Mouse (Mus musculus) left cerebral cortex, adult 9 months (tissue): Measurements from ENCODE around the gene Rab2b.
A peak's percentile ranks its signal among the peaks of the same experiment; 100 is the strongest.

Experiments used
- DNase-seq, 2 experiments: peaks; one replicate each; pipeline ENCODE4 v3.0.0; 2022; ENCODE audit warnings: low spot score in 2 of 2

The Rab2b gene

DNA sequence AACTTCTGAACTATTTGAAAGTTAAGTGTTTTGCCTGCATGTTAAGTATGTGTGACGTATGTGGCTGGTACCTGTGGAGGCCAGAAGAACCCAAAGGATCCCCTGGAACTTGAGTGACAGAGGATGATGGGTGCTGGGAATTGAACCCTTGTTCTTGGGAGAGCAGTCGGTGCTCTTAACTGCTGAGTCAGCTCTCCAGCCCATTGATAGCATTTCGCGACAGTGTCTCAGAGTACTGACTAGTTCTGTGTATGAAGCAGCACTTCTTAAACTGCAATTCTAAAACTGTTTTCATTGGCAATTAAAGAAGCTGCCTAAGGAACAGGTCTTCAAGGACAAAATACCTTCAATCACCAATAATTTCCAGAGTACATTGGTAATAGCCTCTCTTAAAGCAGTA, 2.1 kb downstream of the Rab2b start:
- no peak for DNase-seq

DNA sequence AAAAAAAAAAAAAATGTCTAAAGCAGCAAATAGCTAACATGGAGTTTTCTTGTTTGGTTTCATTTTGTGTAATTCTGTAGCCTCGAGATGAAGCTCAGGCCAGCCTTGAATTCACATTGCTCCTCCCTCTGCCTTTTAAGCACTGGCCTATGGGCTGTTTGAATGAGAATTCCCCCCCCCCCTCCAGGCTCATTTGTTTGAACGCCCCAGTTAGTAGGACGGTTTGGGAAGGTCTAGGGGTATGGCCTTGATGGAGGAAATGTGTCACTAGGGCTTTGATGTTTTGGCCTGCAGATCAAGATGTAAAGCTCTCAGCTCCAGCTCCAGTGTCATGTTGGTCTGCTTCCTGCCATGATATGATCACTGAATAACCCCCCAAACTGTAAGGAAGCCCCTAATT, 6.6 kb downstream of the Rab2b start:
- no peak for DNase-seq

DNA sequence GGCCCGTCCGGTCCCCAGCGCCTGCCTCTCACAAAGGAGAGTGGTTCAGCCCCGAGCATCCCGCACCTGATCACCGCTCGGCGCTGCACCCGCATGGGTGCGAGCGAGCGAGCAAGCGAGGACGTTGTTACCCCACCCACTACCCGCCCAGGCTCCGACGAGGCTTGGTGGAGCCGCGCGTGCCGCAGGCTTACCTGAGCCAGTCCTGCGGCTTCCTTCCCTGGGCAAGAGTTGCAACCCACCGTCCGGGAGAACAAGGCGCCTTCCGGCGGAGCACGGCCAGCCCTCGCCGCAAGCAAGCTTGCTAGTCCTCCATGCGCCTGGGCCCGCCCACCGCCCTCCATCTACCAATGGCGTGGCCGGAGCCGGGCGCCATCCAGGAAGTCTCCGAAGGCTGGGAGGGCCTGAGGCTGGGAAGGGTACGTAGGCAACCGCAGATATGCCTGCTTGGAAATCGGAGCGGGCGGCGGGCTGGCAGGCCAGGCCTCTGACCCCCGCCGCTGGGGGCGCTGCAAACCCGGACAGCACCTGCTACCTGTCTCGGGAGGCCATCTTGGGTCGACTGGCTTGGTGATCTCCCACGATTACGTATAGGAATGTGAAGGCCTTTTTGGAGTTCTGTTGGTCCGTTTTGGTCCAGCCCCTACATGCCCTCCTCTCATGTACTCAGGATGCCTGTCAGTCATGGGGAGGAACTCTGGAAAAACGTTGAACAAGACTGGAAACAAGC, 21.7 kb downstream of the Rab2b start, which contains the start of gene Chd8:
Chd8 (minus strand) TSS at position 297 of the 730 bp plus-strand sequence.
- peak; percentile 97 to 98 for DNase-seq

DNA sequence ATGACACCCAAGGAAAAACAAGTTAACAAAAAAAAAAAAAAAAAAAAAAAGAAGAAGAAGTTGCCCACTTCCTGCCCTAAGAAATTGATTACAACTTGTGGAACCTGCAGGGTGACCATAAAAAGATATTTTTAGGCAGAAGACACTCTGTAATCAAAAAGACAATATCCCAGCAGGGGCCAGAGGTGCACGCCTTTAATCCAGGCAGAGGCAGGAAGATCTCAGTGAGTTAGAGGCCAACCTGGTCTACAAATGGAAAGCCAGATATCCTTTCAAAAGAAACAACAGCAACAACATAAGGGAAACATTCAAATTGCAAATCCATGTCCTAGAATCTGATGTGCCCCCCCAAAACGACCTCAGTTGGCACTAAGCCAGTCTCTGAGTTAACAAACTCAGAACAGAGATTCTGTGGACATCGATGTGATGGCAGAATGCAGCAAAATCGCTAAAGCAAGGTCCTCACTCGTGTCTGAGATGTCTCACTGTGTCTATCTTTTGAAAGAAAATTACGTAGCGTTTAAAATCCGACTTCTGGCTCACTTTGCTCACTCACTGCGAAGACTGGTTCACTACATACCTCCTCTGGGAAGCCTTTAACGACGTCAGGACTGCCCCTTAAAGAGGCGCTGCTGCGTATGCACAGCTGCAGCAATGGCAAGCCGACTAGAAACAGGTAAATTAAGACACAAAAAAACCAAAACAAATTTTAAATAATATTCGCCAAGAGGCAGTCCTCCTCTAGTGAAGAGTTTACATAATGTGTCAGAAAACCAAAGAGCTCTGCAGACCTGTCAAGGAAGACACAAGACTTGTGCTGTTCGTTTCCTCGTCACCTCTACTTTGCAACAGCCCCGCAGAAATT, 22.8 kb downstream of the Rab2b start:
- DNase-seq, result peak in 1 of 2 experiments; percentile 34

DNA sequence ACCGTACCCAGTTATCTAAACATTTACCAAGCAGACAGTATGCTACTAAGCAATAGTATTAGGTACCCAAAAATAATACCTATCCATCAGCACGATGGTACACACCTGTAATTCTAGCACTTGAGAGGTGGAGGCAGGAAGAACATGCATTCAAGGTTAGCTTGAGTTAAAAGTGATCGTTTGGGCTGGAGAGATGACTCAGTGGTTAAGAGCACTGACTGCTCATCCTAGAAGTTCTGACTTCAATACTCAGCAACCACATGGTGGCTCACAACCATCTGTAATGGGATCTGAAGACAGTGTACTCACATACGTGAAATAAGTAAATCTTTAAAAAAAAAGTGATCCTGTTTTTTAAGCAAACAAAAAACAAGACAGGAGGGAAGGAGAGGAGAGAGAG, 33.2 kb downstream of the Rab2b start:
- no peak for DNase-seq

DNA sequence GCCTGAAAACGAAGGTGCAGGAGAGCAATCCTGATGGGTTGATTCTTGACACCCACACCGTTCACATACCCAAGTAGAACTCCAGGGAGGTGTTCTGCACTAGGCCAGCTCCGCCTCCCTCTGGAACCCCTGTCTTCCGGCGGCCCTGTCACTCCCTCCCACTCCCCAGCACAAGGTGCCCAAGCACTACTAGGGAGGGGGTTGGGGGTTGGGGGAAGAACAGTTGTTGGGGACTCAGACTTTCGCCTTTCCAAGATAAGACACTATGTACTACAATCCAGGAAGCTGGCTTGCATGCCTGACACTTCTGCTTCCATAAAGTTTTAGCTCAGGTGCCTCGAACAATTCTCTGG, 34.7 kb downstream of the Rab2b start:
- no peak for DNase-seq

DNA sequence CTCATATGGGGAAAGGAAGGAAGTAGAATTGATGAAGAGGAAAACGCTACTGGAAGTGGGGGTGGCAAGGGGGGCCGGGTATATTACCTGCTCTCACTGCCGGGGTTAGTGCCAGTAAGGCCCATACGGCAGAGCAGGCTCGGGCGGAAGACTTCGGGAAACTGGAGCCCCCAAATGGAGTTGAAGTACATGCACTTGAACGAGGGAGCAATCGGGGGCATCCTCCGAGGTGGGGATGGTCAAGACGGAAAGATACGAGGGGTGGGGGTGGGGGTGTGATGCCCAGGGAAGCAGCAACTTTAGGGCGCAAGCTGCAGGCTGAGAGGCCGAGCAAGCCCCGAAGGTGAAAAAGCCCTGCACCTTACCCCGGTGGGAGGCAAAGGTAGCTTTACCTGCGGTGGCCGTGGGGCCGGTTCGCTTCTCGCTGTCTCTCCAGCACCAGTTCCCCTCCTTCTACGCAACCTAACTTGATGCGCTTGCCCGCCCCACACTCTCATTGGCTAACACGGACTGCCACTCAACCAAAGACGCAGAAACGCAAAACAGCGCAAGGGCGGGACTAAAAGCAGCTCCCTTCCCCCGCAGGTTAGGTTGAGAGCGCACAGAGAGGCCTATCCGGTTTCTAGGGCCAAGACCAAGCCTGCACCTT, 35.2 kb downstream of the Rab2b start:
- DNase-seq, result peak; percentile 94 to 100

DNA sequence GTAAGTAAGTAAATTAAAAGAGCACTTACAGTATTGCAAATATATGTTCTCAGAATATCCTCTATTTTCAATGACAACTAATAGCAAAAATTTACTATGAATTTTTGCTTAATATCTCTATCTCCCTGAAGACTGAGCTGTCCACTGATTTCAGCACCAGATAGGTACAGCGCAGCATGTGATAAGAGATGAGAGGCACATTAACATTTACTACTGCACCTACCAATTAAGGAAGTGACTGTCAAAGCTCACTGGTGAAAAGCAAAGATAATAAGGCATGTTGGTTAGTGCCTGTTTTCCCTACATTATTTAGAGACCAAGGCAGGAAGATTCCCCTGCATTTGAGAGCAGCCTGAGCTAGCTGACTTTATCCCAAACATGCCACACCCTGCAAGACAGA, 43.1 kb downstream of the Rab2b start:
- no peak for DNase-seq

DNA sequence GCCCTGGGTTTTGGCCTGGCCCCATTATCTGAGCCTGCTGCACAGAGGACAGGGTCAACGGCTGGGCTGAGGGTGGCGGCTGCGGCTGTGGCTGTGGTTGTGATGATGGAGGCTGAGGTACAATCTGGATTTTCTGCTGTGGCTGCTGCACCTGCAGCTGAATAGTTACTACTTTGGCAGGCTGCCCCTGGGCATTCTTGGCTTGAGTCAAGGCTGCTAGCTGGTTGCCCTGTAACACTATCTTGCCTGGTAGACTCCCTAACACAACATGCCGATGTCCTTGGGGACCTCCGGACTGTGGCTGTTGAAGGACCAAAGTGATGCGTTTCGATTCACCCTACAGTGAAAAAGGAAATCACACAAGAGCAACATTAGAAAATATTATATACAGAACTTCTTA, 44.2 kb downstream of the Rab2b start:
- DNase-seq, result no peak

DNA sequence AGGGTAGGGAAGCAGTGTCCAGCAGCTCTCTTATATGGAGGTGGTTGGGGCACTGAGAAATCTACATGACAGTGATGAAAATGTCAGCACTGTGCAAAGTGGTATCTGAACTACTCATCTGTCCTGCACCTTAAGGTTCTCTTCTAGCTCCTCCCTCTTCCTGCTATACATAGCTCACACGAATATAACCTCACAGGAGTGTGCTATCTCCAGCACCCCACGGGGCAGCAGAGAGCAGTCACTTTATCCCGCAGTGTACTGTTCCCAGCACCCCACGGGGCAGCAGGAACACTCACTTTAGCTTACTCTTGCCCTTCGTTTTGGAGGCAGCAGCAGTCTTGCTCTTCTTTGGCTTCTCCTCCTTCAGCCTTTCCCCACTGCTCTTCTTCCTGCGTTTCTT, 47.1 kb downstream of the Rab2b start:
- no peak for DNase-seq

DNA sequence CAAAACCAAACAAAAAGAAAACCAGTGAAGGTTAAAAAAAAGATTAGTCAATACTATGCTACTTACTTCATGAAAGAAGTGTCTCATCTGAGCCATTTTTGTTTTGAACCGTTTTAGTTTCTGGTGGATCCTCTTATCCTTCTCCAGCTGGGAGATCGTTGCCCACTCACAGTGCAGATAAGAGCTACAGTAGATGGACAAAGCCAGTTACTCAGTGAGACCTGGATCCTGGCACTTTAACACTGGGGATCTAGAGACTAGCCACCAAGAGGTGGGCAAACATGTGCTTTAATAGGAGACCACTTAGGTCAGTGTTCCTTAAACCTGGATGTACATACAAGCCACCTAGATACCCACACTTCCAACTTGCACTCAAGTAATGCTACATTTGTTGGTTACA, 53.4 kb downstream of the Rab2b start:
- no peak for DNase-seq

DNA sequence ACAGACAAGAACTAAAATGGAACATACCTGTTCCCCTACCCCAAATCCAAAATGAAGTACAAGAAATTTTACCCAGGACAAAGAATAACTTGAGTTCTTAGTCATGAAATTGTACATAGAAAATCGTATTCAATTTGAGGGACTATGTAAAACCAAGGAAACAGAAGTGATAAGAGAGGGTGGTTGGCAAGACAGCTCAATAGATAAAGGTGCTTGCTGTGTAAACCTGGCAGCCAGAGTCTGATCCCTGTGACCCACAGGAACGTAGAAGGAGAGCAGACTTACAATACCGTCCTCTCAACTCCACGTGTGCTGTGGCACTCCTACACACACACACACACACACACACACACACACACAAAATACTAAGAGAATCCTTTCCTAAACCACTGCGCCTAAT, 62.1 kb downstream of the Rab2b start:
- DNase-seq, result no peak
